Mouse (Mus musculus) heart, adult 18-20 months (tissue): ENCODE measurements around the gene Gm49673. TPM values are rescaled to one million over a fixed set of nuclear protein-coding genes. Genes with fewer than 3 reads are reported as not detected.
"Not testable (repeated sequence)": the region's sequence is repeated elsewhere in the genome, so short reads cannot be mapped to it uniquely, and the experiment has no call there.

Experiments used
- DNase-seq, 2 experiments: peaks; one replicate each; pipeline ENCODE4 v3.0.0; 2021 to 2022; ENCODE audit warnings: mixed read lengths in 1 of 2
- total RNA-seq, 2 experiments: library from RNA; stranded (reverse); gene quantifications; 2 replicates each; pipeline ENCODE4 v1.2.3; 2021

Gene Gm49673
- total RNA-seq, 2 experiments from 2014 or later, result not detected

GRCm38 (mm10) chr17:8130849-8131248 is 16.7 kb downstream of the Gm49673 start:
- DNase-seq, result not testable (repeated sequence)

- not testable (repeated sequence) for DNase-seq
These were observed 18.0 kb downstream of the Gm49673 start for GRCm38 (mm10) chr17:8129578-8129977.

GRCm38 (mm10) chr17:8128326-8128993 is 19.1 kb downstream of the Gm49673 start:
- DNase-seq, result not testable (repeated sequence)

GRCm38 (mm10) chr17:8124586-8124985 is 23.0 kb downstream of the Gm49673 start:
- DNase-seq, result not testable (repeated sequence)

GRCm38 (mm10) chr17:8122974-8123373 is 24.6 kb downstream of the Gm49673 start:
- DNase-seq, result not testable (repeated sequence)

GRCm38 (mm10) chr17:8116928-8117327 is 30.7 kb downstream of the Gm49673 start:
- DNase-seq, result not testable (repeated sequence)

GRCm38 (mm10) chr17:8116378-8116777 is 31.2 kb downstream of the Gm49673 start:
- not testable (repeated sequence) for DNase-seq

- DNase-seq, result not testable (repeated sequence)
These were observed 35.4 kb downstream of the Gm49673 start for GRCm38 (mm10) chr17:8112199-8112598.

GRCm38 (mm10) chr17:8101297-8101609 is 46.3 kb downstream of the Gm49673 start:
- DNase-seq, result not testable (repeated sequence)

- DNase-seq, result not testable (repeated sequence)
These were observed 46.9 kb downstream of the Gm49673 start for GRCm38 (mm10) chr17:8100405-8101296.

- peak in 1 of 2 experiments; percentile 13 for DNase-seq
These were observed 51.4 kb downstream of the Gm49673 start for GRCm38 (mm10) chr17:8096199-8096598.

GRCm38 (mm10) chr17:8095653-8096052 is 51.9 kb downstream of the Gm49673 start:
- DNase-seq, result not testable (repeated sequence)

GRCm38 (mm10) chr17:8092537-8093526 is 54.8 kb downstream of the Gm49673 start:
- not testable (repeated sequence) for DNase-seq

- not testable (repeated sequence) for DNase-seq
These were observed 56.3 kb downstream of the Gm49673 start for GRCm38 (mm10) chr17:8091320-8091719.

GRCm38 (mm10) chr17:8069847-8070246 is 77.7 kb downstream of the Gm49673 start:
- DNase-seq, result not testable (repeated sequence)

GRCm38 (mm10) chr17:8056637-8057138 is 90.9 kb downstream of the Gm49673 start:
- not testable (repeated sequence) for DNase-seq

- DNase-seq, result not testable (repeated sequence)
These were observed 91.5 kb downstream of the Gm49673 start for GRCm38 (mm10) chr17:8055919-8056589.

GRCm38 (mm10) chr17:8051247-8051646 is 96.3 kb downstream of the Gm49673 start:
- peak; percentile 79 to 89 for DNase-seq

- DNase-seq, result not testable (repeated sequence)
These were observed 97.4 kb downstream of the Gm49673 start for GRCm38 (mm10) chr17:8050218-8050617.

- peak; percentile 36 to 78 for DNase-seq
These were observed 101.4 kb downstream of the Gm49673 start for GRCm38 (mm10) chr17:8046178-8046577.

GRCm38 (mm10) chr17:8041197-8041596 is 106.4 kb downstream of the Gm49673 start:
- DNase-seq, result not testable (repeated sequence)
